Mouse (Mus musculus): Measurements from ENCODE around the gene Eef1akmt4.
"Not testable (repeated sequence)": the region's sequence is repeated elsewhere in the genome, so short reads cannot be mapped to it uniquely, and the experiment has no call there.

Gene Eef1akmt4

DNA sequence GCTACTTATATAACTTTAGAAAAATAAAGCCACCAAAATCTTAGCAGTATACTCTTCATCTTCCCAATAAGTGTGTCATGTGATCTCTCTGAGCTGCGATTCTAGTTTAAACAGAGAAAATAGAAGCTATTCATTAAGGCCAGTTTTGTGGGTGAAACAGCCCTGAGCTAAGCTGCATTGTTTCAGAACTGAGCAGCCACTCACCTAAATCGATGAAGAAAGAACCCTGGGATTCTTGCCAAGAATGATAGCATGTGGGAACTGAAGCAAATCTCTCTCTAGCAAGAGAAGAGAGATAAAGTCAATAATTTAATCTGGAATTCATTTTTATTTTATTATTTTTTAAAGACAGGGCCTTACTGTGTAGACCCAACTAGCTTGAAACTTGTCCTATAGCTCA is 11.8 kb downstream of the Eef1akmt4 start:
- DNase-seq (ENCODE audit: low spot score in 2 of 2): no peak

DNA sequence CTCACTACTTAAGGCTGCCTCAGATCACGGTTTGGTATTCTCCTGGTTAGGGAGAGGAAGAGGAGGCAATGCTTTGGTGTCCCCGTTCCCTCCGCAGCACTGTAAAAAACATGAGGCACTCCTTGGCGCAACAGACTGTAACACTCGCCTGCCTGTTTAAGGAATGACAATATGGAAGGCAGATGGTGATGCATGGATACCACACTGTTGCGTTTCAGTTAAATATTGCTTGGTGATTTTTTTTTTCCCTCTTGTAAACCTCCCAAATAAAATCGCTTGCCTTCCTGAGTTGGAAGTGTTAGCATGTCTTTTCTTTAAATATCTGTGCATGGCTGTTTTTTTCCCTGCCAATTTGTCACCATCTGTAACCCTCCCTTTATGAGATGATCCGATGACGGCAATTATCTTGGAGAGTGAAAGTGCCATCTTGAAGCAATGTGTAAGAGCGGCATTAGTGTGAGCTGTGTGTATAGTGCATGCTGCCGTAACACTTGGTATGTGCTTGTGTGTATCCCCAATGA is 17.5 kb downstream of the Eef1akmt4 start:
- DNase-seq (ENCODE audit: low spot score in 2 of 2): no peak

- no peak for DNase-seq (ENCODE audit: low spot score in 2 of 2)
These were observed 18.6 kb downstream of the Eef1akmt4 start, which contains the start of gene Ece2 for GRCm38 (mm10) chr16:20629731-20630634. Gene Ece2, plus strand, starts transcription at chr16:20629828.

DNA sequence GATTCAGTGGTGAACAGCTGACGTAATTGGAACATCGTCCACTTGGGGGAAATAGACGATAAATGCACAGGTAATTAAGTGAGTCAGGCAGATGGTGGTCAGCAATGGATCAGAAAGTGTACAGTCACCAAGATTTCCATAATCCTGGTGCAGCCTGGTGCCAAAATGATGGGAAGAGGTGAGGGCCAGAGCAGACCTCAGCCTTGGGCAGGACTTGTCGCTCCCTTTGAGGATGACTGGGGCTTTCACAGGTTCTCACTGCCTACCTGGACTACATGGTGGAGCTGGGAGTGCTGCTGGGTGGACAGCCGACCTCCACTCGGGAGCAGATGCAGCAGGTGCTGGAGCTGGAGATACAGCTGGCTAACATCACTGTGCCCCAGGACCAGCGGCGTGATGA is 26.0 kb downstream of the Eef1akmt4 start:
- DNase-seq (ENCODE audit: low spot score in 2 of 2): no peak

- DNase-seq (ENCODE audit: low spot score in 2 of 2): no peak
These were observed 27.0 kb downstream of the Eef1akmt4 start for GRCm38 (mm10) chr16:20638367-20638766.

- DNase-seq (ENCODE audit: low spot score in 2 of 2): peak; percentile 25 to 63
These were observed 30.8 kb downstream of the Eef1akmt4 start for GRCm38 (mm10) chr16:20642161-20642560.

- DNase-seq (ENCODE audit: low spot score in 2 of 2): no peak
These were observed 32.5 kb downstream of the Eef1akmt4 start for GRCm38 (mm10) chr16:20643911-20644310.

DNA sequence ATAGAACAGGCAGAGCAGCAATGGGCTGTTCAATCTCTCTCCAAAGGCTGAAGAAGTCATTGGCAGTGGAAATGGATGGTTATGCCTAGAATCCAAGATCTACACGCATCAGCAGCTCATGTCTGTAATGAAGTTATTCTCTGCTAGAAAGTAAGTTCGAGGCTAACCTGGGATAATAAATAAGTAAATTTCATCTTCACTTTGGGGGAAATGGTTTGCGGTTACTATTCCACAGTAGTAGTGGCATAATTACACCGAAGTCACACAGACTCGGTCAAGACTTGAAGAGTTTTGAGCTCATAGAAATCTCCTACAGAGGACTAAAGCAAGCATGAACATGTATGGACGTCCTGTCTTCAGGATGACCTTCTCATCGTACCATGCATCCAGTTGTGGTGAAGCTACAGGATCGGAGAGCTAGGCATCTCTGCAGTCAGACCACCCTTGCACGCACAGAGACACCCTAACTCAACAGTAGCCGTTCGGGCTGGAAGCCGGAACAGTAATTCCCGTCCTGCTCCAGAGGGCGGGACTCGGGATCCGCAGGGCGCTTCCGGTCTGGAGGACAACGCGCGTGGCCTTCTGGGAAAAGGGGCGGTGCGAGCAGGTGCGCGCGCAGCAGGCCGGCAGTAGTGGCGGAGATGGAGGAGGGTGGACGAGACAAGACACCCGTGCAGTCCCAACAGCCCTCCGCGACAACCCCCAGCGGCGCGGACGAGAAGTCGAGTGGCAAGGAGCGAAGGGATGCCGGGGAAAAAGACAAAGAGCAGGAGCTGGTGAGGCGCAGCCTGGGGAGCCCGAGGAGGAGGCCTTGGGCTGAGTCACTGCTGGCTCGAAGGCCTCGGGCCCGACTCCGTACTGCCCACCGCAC is 39.9 kb downstream of the Eef1akmt4 start, which contains the start of gene Psmd2:
Psmd2 (plus strand) TSS at position 577 of the 871 bp plus-strand sequence.
- DNase-seq (ENCODE audit: low spot score in 2 of 2): peak; percentile 86 to 94

DNA sequence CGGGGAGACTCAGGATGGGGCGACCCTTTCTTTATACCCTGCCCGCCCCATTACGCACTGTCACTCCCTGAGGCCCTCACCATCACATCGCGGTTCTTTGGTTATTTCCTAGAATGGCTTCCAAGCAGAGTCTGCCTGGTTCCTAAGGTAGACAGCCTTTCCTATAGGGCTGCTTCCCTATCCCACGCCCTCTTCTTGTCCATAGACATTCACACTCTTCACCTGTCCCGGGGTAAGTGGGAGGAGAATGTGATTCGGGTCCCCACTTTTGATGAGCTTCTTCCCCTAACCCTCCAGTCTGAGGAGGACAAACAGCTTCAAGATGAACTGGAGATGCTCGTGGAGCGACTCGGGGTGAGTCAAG is 40.5 kb downstream of the Eef1akmt4 start:
- no peak for DNase-seq (ENCODE audit: low spot score in 2 of 2)

DNA sequence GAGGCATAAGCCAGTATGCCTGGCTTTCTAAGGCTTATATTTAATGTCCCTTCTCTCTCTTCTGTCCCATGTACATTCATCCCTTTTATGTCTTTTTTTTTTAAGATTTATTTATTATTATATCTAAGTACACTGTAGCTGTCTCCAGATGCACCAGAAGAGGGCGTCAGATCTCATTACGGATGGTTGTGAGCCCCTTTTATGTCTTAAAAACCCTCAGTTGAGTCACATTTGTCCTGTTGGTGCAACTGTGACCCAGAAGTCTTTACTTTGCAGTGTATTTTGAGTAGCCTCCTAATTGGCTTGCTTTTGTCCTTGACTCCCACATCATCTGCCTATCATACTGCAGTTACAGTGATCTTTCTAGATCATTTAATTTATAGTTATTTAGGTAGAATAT is 41.9 kb downstream of the Eef1akmt4 start:
- DNase-seq (ENCODE audit: low spot score in 2 of 2): no peak

DNA sequence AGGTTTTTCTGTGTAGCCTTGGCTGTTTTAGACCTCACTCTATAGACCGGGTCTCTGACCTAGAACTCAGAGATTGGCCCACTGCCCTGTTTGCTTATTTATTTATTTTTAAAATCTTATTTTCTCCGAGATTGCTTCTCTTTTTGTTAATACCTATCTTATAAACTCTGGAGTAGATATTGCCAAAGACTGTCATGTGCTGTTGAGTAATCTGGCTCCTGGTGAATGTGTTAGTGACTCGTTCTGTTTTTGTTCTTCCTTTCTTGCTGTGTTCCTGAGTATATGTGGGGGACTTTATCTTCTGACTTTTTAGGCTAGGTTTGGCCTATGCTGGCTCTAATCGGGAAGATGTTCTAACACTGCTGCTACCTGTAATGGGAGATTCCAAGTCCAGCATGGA is 46.3 kb downstream of the Eef1akmt4 start:
- DNase-seq (ENCODE audit: low spot score in 2 of 2): no peak

DNA sequence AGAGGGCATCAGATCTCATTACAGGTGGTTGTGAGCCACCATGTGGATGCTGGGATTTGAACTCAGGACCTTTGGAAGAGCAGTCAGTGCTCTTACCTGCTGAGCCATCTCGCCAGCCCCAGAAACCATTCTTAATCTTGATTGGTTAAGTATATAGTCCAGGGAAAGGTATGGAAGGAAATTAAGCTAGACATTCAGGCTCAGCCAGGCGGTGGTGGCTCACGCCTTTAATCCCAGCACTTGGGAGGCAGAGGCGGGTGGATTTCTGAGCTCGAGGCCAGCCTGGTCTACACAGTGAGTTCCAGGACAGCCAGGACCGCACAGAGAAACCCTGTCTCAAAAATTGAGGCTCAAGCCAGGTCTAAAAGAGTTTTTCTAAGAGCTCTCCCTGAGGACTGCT is 56.6 kb downstream of the Eef1akmt4 start, which contains the start of gene Eif4g1:
Eif4g1 (plus strand) TSS at position 301 of the 400 bp plus-strand sequence.
- DNase-seq (ENCODE audit: low spot score in 2 of 2): not testable (repeated sequence)

Measured in thymus, postnatal 10 days (tissue).